Mouse (Mus musculus) megakaryocyte, adult 5-6 weeks (primary cell): ENCODE measurements around the gene Llgl2. TPM values are rescaled to one million over a fixed set of nuclear protein-coding genes. Genes with fewer than 3 reads are reported as not detected.

Experiments used
- ATAC-seq: 2 replicates; pipeline ENCODE4 v1.8.0; 2016; ENCODE audit warnings: mild to moderate bottlenecking, inconsistent platforms; ENCODE audit not compliant: poor library complexity, severe bottlenecking
- total RNA-seq, 2 experiments: library from RNA; stranded (forward) in 1 of 2; stranded (reverse) in 1 of 2; fragments of 153-499, 151-499 nt in 1 of 2; fragments of 221-1000, 200-1000 nt in 1 of 2; gene quantifications; 2 replicates each; pipeline versions ENCODE4 v1.2.3 to v1.2.4; 2015 to 2017

Llgl2 gene
- 3.4 and 5.0 TPM in 2 replicates for total RNA-seq (2015)
- total RNA-seq (2017) = 5.2 and 6.0 TPM in 2 replicates

- peak; percentile 98 for ATAC-seq
Observed at GRCm38 (mm10) chr11:115823774-115824740, at the start of gene Llgl2. Gene Llgl2 (plus strand): TSS chr11:115824049.

DNA sequence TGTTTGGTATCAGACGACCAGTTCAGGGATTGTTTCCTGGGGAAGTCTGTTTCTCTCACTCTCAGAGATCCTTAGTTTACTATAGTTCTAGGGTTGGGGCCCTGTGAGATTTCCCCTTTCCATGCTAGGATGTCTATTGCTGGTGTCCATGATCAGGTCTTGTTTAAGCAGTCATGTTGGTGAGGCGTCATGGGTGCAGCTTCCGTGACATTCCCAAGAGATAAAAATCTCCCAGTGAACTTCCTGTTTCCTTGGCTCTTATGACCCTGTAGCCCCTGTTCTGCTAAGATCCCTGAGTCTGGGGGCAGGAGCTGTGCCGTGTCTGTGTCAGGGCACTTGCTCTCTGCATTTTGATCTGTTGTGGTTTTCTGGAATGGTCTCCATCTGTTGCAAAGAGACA, 49.2 kb upstream of the Llgl2 start:
- ATAC-seq = no peak

DNA sequence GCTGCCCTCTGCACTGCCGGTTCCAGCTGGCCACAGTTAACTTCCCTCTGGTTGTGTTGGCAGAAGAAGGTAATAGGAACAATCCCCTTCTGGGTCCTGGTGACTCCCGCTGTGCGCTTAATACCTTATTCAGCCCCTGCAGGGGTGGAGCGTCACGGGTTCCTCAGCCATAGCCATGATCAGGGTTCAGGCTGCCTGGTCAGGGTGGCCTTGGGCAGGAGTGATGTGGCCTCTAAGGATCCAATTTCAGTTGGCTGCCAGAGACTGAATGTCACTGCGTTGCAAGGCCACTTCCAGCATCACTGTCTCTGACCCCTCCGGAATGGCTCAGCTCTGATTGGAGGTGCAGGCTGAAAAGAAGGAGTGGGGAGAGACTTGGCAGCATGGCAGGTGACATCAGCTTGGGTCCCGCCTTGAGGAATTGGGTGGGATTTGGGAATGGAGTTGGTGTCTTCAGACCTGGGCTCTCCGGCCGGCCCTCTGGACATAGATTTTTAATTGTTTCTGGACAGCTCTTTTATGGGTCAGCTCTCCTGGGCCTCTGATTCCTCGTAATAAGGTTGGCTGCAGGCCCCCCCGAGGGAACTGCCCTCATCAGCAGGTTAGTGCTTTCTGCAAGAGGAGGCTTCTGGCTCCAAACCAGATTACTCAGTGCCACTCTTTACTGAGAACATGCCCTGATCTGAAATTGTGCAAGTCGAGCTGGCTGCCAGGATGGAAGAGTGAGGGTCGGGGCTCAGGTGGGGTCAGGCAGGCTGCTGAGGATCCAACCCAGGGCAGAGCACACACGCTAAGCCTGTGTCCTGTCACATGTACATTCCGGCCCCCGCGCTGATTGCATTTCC, 47.8 kb upstream of the Llgl2 start:
- no peak for ATAC-seq

- ATAC-seq = no peak
Observed at GRCm38 (mm10) chr11:115776954-115777353, 46.9 kb upstream of the Llgl2 start.

DNA sequence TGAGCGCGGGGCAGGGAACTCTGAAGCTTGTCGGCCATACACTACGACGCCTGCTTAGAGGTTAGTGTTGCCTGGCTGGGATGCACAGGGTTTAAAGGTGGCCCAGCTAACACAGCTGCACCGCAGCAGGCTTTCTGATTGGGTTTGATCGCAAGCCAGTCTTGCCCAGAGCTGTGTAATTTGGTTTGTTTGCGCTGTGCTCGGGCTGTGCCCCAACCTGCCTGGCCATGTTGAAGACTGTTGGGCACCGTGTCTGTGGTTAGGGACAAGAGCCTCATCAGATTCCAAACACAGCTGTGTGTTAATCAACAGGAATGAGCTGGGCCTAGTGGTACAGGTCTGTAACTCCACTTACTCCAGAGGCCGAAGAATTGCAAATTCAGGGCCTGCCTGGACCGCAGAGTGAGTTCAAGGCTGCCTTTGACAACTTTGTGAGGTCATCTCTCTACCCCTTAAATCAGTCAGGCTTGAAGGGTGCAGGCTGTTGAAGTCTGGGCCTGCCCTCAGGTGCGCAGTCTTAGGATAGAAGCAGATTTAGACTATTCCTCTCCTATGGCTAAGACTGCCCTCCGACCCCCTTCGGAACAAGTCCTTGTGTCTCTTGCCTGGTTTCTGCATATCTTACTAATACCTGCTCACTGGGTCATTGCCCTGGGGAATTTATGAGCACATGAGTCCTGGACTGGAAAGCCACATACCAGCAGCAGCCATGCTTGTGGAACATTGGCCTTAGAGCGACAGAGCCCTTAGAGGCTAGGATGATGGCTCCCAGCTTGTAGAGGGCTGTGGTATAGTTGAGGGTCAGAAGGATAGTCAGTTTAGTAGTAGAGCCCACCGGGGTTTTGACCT, 46.1 kb upstream of the Llgl2 start:
- ATAC-seq = no peak

DNA sequence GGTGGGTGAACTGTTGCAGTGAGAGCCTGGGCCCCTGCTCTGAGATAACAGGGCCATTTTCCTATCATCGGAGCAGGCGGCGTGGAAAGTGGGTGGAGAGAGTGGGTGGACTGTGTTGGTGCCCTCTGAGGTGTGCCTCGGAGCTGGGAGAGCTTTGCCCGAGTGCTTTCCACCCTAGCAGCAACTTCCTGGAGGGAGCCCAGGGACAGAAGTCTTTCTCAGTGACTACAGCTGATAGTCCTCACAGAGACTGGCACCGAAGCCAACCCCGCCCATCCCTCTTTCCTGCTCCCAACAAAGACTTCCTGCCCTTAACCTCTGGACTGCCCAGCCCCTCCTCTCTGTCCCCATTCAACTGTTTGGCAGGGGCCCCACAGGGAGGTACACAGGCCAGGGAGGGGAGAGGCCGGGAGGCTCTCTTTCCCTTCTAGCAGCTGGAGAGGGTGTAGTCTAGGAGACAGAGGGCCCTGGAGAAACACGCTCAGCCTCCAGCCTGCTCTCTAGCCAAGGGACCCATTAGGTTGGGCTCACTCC, 44.7 kb upstream of the Llgl2 start:
- ATAC-seq = no peak

GRCm38 (mm10) chr11:115780141-115781070, 43.4 kb upstream of the Llgl2 start:
- ATAC-seq = no peak

GRCm38 (mm10) chr11:115786473-115786872, 37.4 kb upstream of the Llgl2 start:
- ATAC-seq = no peak

- no peak for ATAC-seq
Observed at GRCm38 (mm10) chr11:115789787-115790186, 34.1 kb upstream of the Llgl2 start.

DNA sequence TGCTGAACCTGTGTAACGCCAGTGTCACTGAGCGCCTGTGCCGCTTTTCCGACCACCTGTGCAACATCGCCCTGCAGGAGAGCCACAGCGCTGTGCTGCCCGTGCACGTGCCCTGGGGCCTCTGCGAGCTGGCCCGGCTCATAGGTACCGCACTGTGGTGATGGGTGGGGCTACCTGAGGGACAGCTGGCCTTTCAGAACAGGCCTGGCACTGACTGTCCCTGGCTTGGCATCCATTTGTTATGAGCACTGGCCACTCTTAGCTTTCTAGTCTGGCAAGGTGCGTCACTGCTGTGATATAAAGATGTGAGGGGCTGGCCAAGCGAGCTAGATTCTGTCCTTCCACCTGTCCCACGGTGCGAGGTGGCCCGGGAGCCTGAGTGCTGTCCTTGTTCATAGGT, 31.9 kb upstream of the Llgl2 start:
- ATAC-seq = no peak

DNA sequence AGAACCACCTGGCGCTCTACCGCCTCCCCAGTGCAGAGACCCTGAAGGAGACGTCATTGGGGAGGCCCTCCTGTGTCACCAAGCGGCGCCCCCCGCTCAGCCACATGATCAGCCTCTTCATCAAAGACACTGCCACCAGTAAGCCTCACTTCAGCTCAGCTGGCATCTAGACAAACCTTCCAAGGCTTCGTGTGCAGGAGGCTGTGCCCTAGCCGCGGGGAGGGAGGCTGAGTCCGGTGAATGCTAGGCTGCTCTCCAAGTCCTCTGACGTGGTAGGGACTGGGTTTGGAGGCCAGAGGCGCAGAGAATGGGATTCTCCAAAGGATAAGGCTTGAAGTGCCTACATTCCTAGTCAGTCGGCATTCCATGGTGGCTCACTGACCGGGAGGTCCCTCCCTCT, 31.5 kb upstream of the Llgl2 start:
- ATAC-seq = no peak

GRCm38 (mm10) chr11:115796898-115797297, 27.0 kb upstream of the Llgl2 start:
- no peak for ATAC-seq

GRCm38 (mm10) chr11:115797665-115798064, 26.2 kb upstream of the Llgl2 start:
- no peak for ATAC-seq

- no peak for ATAC-seq
Observed at GRCm38 (mm10) chr11:115800981-115801380, 22.9 kb upstream of the Llgl2 start.

GRCm38 (mm10) chr11:115803072-115803709, 20.7 kb upstream of the Llgl2 start:
- ATAC-seq = no peak

- ATAC-seq = no peak
Observed at GRCm38 (mm10) chr11:115805005-115805404, 18.8 kb upstream of the Llgl2 start.

GRCm38 (mm10) chr11:115806154-115806553, 17.7 kb upstream of the Llgl2 start:
- no peak for ATAC-seq

GRCm38 (mm10) chr11:115807306-115807705, 16.5 kb upstream of the Llgl2 start:
- ATAC-seq = no peak

DNA sequence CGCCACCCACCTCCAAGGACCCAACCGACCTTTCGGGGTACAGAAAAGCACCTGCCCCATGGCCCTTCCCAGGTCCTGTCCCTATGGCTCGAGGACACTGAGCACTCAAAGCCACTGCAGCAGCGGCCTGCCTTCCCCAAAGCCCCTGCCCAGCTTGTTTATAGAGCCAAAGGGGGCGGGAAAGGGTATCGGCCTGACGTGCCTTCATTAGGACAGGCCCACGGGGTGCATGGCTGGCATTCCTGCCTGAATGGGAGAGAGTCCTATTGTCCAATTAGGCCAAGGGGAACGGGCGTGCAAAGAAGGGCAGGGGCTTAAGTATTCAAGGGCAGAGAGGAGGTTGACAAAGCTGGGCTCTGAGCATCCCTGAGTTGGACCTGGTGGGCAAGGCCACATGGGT, 15.9 kb upstream of the Llgl2 start:
- ATAC-seq = no peak
